Mouse (Mus musculus) frontal cortex, postnatal 36 days (tissue): Measurements from ENCODE around the gene Acad10.

ENCODE experiments used
- DNase-seq, 2 experiments: peaks; one replicate each; pipeline ENCODE4 v3.0.0; 2022; ENCODE audit warnings: low spot score in 2 of 2

Acad10 gene

DNA sequence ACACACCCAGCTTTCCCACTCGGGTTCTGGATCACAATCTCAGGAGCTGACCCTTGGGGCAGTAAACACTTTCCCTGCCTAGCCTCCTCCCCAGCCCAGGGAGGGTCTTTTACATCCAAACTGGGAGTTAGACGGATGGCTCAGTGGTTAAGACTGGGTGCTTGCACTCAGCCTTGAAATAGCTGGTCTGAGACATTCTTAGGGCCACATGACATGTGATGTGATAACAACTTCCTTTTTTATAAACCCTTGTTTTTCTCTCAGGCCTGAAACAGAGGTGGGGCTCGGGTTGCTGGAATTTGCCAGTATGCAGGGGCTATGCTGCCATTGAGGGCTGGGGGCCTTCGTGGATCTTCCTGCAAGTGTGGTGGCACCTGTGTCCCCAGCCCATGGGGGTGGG, 63.0 kb downstream of the Acad10 start:
- no peak for DNase-seq

DNA sequence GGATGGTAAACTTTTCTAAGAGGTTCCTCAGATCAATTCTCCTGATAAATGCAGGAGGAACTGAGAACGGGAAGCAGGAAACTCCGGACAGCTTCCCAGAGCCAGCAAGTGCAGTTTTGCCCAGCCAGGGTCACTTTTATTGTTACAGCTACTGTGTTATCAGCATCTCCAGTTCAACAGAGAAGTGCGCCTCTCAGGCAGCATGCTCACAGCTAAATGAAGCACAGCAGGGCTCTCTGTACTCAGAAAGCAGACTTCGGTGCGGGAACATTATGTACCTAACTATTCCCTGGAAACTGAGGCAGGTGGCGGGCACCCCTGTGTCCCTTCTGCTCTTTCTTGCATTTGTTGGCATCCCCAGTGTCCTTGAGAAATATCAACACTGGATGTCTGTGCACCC, 64.1 kb downstream of the Acad10 start:
- DNase-seq = no peak

DNA sequence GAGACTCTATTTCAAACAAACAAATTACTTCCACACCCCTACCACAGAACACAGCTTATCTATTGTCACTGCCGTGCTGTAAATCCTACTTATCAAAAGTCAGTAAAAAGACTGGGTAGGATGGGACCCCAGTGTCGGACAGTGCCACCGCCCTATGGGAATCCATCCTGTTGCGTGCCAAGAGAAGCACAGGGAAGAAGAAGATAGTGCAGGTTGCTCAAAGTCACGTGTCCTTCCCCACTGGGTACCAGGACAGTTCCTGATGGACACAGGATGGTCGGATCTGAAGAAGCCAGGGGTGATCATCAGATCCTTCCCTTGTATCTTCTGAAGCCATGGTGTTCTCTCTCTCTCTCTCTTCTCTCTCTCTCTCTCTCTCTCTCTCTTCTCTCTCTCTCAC, 64.6 kb downstream of the Acad10 start:
- no peak for DNase-seq

DNA sequence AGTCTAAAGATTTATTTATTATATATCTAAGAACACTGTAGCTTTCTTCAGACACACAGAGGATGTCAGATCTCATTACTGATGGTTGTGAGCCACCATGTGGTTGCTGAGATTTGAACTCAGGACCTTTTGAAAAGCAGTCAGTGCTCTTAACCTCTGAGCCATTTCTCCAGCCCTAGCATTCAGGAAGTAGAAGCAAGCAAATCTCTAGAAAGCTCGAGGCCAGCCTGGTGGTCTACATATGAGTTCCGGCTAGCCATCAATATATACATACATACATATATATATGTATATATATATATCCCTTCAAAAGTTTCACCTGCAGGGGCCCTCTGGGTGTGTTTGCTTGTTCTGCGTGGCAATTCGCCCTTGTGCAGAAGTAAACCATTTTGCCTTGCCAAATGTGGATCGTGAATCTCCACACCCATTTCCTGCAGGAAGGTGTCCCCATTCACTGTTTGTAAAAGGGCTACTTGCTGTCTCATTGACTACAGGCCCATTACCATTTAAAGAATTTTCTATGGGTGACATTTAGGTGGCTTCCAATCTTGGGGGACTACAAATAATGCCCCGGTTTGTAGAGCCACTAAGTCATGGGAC, 65.5 kb downstream of the Acad10 start:
- no peak for DNase-seq

DNA sequence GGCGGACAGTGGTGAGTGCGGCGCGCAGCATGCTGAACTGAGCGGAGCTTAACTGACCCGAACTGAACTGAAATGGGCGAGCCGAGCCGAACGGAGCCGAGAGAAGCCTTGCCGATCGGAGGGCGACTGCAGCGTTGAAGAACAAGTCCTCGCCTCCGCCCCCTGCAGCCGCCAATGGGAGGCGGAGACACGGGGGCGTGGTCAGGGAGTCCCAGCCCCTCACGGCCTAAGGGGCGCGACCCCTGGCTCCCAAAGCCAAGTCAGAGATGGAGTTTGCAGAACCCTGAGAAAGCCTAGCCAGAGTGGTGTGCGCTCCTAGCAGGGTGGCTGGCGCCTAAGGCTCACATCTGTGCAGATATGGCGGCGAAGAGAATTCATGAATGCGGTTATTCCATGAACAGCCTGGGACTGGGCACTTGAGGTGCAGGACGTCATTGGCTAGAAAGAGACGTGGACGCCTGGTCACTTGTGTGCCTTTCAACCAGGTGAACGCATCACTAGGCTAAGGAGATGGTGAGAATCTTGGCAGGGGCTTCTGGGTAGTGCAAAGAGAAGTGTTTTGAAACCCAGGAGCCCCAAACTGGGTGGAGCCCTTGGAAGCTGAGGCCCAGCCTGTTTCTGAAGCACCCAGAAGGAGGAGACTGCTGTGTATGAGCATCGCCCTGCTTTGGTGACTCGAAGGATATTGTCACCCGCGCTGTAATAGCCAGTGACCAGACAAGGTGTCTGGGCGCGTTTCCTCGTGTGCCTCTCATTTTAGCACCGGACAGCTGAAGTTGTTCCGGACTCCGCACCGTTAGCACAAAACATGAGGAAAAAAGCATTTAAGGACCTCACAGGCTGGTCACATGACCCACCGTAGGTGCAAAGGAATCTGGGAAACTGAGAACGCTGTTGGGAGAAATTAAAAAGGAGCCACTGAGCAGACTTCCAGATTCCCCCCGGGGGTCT, 66.6 kb downstream of the Acad10 start, which contains the start of gene Aldh2:
Gene Aldh2 (minus strand): TSS at position 374 of the 951 bp plus-strand sequence.
- peak; percentile 62 to 80 for DNase-seq

DNA sequence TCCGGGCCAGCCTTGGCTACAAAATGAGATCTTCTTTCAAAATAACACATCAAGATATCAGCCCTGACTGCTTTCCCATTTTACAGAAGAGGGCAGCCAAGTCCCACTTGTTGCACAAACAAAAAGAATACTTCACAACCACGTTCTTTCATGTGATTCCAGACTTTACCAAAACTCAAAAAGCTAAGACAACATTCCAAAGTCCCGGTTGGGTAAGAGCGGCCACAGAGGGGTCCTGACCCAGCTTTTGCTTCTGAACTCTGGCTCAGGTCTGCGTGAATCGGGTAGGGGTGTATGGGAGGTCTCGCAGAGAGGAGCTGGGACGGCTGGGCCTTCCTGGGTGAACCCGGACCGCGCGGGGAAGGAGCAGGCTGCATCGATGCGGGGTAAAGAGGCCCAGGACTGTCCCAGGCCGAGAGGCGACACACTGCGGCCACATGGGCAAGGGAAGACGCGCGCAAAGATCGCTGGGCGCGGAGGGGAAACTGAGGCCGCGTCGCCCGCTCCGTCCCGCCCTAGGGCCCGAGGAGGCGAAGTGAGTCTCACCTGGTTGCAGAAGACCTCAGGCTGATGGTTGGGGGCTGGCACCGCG, 67.4 kb downstream of the Acad10 start:
- DNase-seq = no peak

DNA sequence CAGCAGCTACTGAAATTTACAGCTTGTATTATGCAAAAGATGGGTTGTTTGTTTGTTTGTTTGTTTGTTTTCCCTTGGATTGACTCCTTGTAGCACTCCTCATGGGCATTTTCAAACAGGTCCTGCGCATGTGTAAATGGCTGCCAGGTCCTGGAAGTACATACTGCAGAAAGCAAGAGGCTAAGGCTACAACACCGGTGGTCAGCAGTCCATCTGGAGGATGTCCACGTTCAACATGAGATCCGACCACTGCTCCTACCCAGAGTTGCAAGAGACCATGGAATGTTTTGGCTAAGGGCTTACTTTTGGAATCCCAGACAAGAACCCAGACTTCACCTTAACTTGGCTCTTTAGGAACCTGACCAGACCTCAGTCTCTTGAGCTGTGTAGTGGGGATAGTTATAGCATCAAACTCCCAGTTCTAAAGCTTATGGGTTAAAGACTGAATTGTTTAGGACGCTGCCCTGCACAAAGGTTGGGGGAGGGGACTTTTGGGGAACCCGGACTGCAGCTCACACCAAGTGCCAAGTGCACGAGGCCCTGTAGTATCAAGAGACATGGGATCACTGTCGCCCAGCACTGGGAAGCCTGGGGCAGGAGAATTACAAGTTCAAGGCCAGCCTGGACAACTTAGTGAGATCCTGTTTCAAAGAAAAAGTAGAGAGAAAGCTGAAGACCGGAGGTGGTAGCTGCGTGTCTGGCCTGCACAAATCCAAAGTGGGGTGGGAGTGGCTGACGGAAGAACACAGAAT, 68.1 kb downstream of the Acad10 start:
- no peak for DNase-seq

DNA sequence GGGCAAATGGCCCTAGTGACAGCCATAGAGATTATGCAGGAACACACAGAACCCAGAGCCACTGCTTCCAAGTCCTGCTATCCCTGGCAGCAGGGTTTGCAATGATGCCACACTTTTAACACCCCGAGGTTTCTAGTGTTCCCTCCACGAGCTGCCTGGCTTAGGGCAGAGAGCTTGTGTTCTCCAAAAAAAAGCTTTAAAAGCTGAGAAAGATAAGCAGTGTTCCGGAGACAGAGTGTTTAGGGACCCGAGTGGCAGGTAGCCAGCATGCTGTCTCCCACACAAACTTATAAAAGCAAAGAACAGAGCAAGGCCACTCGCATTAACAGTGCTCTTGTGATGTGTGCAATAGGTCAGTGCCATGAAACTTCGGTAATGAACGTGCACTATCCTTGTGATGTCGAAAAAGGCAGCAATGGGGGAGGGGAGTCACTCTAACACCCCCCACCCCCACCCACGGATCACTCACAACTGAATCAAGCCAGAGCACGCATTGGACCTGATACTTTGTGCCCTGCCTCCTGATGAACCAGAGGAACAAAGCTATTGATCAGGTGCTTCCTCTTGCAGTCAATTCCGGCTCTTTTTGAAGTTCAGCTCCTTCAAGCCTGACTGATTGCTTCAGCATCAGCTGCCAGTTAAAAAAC, 68.8 kb downstream of the Acad10 start:
- DNase-seq = no peak

DNA sequence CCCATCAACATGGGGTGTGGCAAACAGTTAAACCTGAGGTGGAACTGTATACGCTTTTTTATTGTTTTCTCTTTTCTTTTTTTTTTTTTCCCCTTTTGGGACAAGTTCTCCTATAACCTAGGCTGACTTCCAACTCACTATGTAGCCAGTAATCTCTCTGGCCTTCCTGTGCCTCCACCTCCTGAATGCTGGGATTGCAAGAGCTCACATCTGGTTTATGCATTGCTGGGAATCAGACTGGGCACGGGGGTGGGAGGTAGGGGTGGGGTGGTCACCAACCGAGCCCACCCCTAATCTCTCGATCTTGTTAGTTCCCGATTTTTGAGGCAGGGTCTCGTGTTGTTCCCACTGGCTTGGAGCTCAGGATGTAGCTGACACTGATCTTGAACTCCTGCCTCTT, 70.4 kb downstream of the Acad10 start:
- DNase-seq = no peak

DNA sequence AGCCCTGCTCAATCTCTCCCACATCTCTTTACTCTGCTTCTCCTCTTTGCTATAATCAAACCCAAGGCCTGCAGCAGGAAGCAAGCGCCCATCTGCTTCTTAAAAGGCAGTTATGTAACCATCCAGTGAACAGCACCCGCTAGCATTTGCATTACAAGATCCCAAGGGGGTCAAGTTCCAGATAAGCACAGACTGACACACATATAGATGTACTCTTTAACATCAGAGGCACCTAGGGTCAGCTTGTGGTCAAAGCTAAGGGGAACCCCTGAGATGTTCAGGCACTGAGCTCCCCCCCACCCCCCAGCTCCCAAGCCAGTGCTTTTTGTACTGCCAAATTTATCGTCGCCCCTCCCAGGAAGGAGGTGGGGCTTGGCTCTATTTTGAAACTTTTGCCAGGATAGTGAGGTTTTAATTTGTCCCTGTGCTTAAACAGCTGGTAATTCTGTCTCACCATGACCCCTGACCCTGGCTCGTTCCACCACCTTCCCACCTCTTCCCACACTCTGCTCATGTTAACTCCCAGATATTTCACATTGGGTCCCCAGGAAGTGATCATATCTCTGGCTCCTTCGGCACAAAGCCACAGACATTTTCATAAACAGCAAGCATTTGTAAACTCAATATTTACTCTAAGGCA, 73.8 kb downstream of the Acad10 start:
- DNase-seq = peak; percentile 59 to 81

DNA sequence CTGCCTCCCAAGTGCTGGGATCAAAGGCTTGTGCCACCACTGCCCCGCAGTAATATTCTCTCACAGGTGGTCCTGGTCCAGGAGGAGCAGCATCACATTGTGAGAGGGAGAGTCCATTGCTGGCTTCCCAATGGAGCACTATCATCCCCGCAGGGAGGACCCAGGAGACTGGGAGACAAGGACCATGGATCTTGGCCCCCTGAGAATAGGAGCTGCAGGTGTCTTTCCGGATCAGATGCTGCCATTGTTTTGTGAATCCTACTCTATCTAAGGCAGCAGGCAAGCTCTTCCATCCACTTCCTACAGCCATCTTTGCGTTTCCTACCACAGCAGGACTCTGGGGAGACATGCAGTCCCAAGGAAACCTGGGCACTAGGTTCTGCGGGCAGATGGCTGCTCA, 74.6 kb downstream of the Acad10 start:
- DNase-seq = no peak

DNA sequence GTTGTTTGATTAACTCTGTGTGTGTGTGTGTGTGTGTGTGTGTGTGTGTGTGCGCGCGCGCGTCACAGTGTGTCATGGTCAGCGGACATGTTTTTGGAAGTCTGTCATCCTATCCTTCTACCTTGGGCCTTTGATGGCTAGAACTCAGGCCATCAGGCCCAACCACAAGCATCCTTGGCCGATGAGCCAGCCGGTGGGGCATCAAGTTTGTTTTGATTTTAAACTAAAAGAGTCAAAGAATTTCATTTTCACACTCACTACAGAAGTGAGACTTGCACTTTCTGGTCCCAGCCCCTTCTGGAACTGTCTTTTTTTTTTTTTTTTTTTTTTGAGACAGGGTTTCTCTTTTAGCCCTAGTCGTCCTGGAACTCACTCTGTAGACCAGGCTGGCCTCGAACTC, 75.3 kb downstream of the Acad10 start:
- DNase-seq = no peak

DNA sequence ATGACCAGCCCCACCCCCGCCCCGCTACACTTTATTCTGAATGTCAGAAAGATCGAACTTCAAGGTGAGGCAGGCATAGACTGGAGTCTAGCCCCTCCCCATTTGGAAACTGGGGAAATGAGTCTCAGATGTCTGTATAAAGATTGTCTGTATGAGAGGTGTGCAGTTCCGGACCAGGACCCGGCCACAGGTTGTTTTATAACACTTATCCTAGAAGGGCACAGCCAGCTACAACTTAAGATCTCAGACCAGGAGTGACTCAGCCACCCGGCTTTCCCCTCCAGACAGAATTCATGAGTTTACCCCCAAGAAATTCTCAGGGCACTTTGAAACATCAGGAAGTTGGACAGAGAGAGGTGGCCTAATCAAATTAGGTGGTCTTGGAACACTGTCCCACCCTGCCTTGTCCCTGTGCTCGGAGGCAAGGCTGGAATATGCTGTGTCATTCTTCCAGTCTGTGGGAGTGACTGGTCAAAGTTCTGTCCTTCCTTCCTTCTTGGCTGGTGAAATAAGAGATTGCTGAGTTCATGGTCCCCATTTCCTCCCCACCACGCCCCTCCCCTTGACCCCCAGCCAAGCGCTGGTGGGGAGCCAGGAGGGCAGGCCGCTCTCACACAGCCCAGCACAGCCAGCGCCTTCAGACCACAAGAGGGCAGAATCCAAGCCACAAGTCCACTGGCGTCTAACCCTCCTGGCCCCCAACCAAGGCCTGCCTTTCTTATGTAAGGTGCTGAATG, 76.4 kb downstream of the Acad10 start:
- DNase-seq = peak; percentile 48 to 59

DNA sequence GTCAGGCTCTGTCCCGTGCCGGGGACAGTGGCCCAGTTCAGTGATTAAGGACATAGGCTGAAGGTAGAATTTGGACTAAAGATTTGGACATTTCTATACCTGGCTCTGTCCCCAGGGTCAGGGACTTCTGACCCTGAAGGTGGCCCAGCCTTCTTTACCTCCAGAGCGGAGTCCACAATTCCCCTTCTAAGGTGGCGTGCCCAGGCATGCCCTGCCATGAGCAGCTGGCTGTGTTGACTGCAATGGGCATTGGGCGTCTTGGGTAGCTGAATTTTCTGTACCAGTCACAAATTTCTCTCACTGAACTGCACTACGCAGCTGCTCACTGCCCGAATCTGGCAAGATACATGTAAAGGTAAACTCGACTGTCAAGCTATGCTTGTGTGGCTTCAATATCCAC, 78.4 kb downstream of the Acad10 start:
- DNase-seq = no peak

DNA sequence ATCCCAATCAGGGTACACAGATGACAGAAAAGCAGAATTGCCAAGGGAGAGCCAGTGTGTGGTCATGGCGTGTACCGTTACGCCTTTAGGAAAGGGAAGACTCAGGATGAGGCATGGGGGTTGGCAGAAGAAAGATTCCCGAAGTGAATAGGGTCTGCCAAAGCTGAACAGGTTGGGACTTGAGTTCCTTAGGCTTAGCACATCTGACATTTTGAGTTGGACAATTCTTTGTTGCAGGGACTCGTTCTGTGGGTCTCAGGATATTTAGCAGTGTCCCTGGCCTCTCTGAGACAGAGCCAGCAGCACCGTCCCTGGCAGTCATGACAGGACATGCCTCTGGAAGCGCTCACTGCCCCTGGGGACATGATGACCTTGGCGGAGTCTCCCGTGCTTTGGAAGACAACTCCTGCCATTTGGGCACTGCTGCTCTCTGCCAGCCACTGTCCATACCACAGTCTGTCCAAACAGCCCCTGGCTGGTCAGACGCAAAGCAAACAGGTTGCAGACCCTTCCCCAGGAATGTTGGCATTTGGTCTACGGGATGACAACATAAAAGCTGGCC, 83.3 kb downstream of the Acad10 start:
- DNase-seq = no peak

DNA sequence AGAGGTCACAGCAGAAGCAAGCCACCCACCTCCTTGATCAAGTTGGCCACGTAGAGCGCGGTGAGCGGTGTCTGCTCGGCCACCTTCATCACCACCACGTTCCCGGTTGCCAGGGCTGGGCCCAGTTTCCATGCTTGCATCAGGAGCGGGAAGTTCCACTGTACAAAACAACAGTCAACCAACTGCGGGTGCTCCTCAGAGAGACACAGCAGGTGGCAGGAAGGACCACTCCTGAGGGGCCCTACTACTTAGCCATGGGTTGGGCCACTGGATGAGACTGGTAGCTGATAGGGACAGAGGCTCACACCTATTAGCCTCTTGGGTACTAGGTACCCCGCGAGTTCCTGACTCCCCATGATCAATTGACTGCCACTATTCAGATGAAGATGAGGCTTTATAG, 84.4 kb downstream of the Acad10 start:
- DNase-seq = no peak

DNA sequence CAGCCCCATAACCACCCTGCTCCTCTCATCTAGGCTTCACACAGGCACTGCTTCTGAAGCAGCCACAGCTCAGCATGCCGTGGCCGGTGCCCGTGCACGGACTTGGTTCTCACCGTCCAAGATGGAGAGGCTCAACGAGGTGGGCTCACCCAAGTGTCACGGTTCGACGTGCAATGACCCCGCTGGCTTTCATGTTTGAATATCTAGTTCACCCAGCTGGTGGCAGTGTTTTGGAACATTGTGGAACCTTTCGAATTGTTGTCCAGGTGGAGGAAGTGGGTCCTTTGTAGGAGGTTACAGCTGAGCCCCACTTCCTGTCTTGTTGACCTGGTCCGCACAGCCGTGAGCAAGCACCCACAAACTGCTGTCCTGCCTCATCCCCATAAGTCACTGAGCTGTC, 86.2 kb downstream of the Acad10 start:
- DNase-seq = no peak
